Mouse (Mus musculus): ENCODE results near the gene Cyth3.

DNA sequence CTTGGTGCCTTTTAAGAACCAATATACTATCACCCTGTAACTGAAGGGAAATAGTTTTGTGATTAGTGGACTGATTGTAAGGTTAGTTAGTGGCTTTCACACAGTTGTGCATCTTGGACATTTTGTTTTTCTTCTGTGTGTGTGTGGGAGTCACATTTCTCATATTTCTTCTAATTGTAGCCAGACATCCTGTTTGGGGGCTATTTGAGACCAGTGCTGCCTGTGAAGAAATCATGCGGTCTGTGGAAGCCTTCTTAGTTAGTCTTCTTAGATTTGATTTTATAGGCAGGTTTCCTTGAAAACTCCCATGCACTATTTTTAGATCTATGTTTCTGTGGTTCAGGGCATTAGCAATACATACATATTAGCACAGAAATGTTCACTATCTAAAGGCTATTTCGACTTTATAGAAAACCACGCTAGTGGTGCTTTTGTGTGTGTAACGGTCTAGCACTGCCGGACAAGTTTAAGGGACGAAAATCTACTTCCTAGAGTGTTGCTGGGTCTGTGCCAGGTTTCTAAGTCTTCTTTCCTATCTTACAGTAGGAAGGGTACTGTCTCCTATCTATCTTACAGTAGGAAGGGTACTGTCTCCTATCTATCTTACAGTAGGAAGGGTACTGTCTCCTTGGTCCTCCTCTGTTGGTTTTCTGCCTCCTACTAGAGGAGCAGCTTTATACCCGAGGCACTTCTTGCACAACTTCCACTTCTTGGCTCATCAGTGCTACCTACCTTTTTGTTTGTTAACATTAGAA is 16.4 kb downstream of the Cyth3 start:
- TF ChIP-seq CTCF (conservative IDR thresholded peaks at IDR 0.05; ENCODE audit: low read length), result no peak
- no peak for TF ChIP-seq POU5F1 (IDR thresholded peaks at IDR 0.05; ENCODE audit: borderline replicate concordance, low read length)

All from E14TG2a.4 (cell line).